5 mouse cellular contexts compared by ENCODE assay signal in genomic region chr13:66711010-66711409, GRCm38 (mm10).
A peak's percentile ranks its signal among the peaks of the same experiment; 100 is the strongest.
DNase-seq lines count a peak whose midpoint lies in the region.

No protein-coding gene starts in this region.

- DNase-seq in ES-CJ7 (ENCODE audit: low read depth, low spot score) (peak; percentile 100), MN1 (ENCODE audit: low spot score) (peak; percentile 1), R1 (ENCODE audit: low read depth, low spot score) (peak; percentile 100)
- DNase-seq in brain, adult 2 months (ENCODE audit: low read depth, low spot score): peak; percentile 1
- peak; percentile 4 for DNase-seq in right cerebral cortex, adult 18-20 months

Comparison
In these comparisons a context has a peak if more than half of its experiments do, and no peak if none do; other contexts are left out.
1. Peak in every context shown above with its lines: DNase-seq.
2. DNase-seq: peak in every context shown above with its lines; median percentile 100 in ES-CJ7; 100 in R1; 4 in right cerebral cortex, adult 18-20 months; 1 in MN1; 1 in brain, adult 2 months.